In the genomic region with DNA sequence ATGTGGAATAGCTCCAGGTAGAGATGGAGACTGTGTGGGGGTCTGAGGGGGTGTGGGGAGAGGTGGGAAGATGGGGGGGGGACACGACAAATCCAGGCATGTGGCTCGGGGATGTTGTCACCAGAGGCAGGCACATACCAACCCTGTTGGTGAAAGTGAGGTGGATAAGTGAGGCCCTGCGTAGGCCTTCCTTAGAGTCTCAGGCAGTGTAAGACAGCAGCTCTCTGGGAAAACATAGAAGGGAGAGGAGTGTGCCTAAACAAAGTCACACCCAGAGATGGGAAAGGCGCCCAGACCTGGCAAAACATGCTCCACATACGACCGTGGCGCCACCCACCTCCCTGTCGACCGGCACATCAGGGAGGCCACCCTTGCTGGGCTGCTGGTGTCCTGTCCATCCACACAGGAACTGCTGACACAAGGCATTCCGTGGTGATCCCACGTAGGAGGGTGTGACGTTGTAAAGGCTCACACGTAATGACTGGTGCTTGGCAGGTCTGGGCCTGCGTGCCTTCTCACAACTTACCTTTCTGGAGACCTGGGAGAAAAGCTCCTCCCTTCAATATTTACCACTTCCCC, we compare ENCODE assay signal across 12 mouse cellular contexts. TPM values are rescaled to one million over a fixed set of nuclear protein-coding genes. Genes with fewer than 3 reads are reported as not detected.
DNase-seq lines count a peak whose midpoint lies in the region; ATAC-seq and TF ChIP-seq lines count a peak whose summit lies in the region.
"Had no signal": no experiment of that assay in that cellular context is flagged by ENCODE, and none has a peak within 500 bp of the region (broad histone marks: within the 10 kb centered on the region; RNA-seq: fewer than 3 reads in every experiment).

No protein-coding gene starts in this region.

- peaks cover 20% of the 10 kb centered on the region; the same call in 1 of the 2 replicates for H3K36me3 ChIP-seq in heart, embryonic 13.5 days
- no peaks in the 10 kb centered on the region for H3K36me3 ChIP-seq in lung, postnatal 0 days (ENCODE audit: insufficient read depth, low read length)
- H3K36me3 ChIP-seq in stomach, embryonic 16.5 days (ENCODE audit: control insufficient read depth, insufficient read depth, low read length): 0 out of 2 replicates have a peak, but pooled peaks cover 2% of the 10 kb centered on the region

- H3K9me3 ChIP-seq in heart, embryonic 13.5 days: 0 out of 2 replicates have a peak, but pooled peaks cover 2% of the 10 kb centered on the region
- H3K9me3 ChIP-seq in lung, postnatal 0 days (ENCODE audit: low read length): no peaks in the 10 kb centered on the region
- no peaks in the 10 kb centered on the region for H3K9me3 ChIP-seq in stomach, embryonic 16.5 days (replicated peaks; ENCODE audit: control insufficient read depth, low read length)

- H3K9ac ChIP-seq in heart, embryonic 13.5 days: no peak overlapping the region
- no peak overlapping the region for H3K9ac ChIP-seq in lung, postnatal 0 days (replicated peaks; ENCODE audit: low read depth)
- peak overlapping the region; percentile 43; the same call in 1 of the 2 replicates for H3K9ac ChIP-seq in stomach, embryonic 16.5 days (ENCODE audit: low read length)

- H3K27me3 ChIP-seq in heart, embryonic 13.5 days (replicated peaks): no peaks in the 10 kb centered on the region
- no peaks in the 10 kb centered on the region for H3K27me3 ChIP-seq in lung, postnatal 0 days (replicated peaks; ENCODE audit: insufficient read depth, low read length)
- H3K27me3 ChIP-seq in stomach, embryonic 16.5 days (ENCODE audit: control insufficient read depth, insufficient read depth, low read length): no peaks in the 10 kb centered on the region

- no peak for ATAC-seq in heart, embryonic 13.5 days (ENCODE audit: extremely low read depth, insufficient number of reproducible peaks, low FRiP score, low TSS enrichment)
- ATAC-seq in lung, postnatal 0 days: 0 out of 2 replicates have a peak, but pooled peaks have one; percentile 9
- peak; percentile 75 for ATAC-seq in stomach, embryonic 16.5 days (ENCODE audit: insufficient read depth, low FRiP score)
- ATAC-seq: CD4-positive, CD25-positive, alpha-beta regulatory T cell, adult 4 months had no signal

- H3K4me2 ChIP-seq in heart, embryonic 13.5 days: no peak overlapping the region
- no peak overlapping the region for H3K4me2 ChIP-seq in lung, postnatal 0 days (replicated peaks; ENCODE audit: low read depth, low read length)
- H3K4me2 ChIP-seq in stomach, embryonic 16.5 days (ENCODE audit: low read depth, low read length): no peak overlapping the region

- H3K4me3 ChIP-seq in heart, embryonic 13.5 days: no peak overlapping the region
- H3K4me3 ChIP-seq in lung, postnatal 0 days (ENCODE audit: low read depth, low read length): no peak overlapping the region
- no peak overlapping the region for H3K4me3 ChIP-seq in stomach, embryonic 16.5 days (replicated peaks; ENCODE audit: low read length)
- H3K4me3 ChIP-seq: myocyte had no signal

- 0 out of 2 replicates have a peak overlapping the region, but pooled peaks have one; percentile 0 for H3K27ac ChIP-seq in heart, embryonic 13.5 days (replicated peaks)
- no peak overlapping the region for H3K27ac ChIP-seq in lung, postnatal 0 days (ENCODE audit: low read length)
- H3K27ac ChIP-seq in stomach, embryonic 16.5 days (ENCODE audit: low read length): peak overlapping the region; percentile 85

- DNase-seq in heart, postnatal 10 days: no peak
- no peak for DNase-seq in lung, postnatal 0 days (ENCODE audit: low spot score)
- DNase-seq in lung, postnatal 10 days: no peak
- peak; percentile 47 for DNase-seq in fibroblast of lung, adult 2 months (ENCODE audit: low read depth)
- DNase-seq in spleen, postnatal 10 days (ENCODE audit: low spot score in 2 of 2): no peak
- no peak for DNase-seq in neural tube, embryonic 10.5 days (ENCODE audit: extremely low spot score, low spot score)
- DNase-seq: cerebellum, postnatal 14 days; heart, postnatal 36 days had no signal

- peaks cover 33% of the 10 kb centered on the region for H3K4me1 ChIP-seq in heart, embryonic 13.5 days
- H3K4me1 ChIP-seq in lung, postnatal 0 days (ENCODE audit: insufficient read depth, low read depth, low read length): no peaks in the 10 kb centered on the region
- peaks cover 26% of the 10 kb centered on the region for H3K4me1 ChIP-seq in stomach, embryonic 16.5 days (ENCODE audit: control insufficient read depth, insufficient read depth, low read length)

- 52% methylated on average over 14 of the region's 14 CpGs for WGBS in heart, embryonic 13.5 days
- 50% methylated on average over 14 of the region's 14 CpGs for WGBS in lung, postnatal 0 days
- 56% methylated on average over 14 of the region's 14 CpGs for WGBS in stomach, embryonic 16.5 days

- TF ChIP-seq EP300 in lung, postnatal 0 days (IDR thresholded peaks at IDR 0.05): no peak

- intact Hi-C loops in heart, postnatal 10 days (cut with DNase I): no loop called here

- no peak for TF ChIP-seq CTCF in lung, postnatal 0 days (IDR thresholded peaks at IDR 0.05)

RNA-seq across cellular contexts. Expression of gene Itgb5, which starts 42.5 kb away (rescaled TPM):
- 37.6 and 49.0 TPM in 2 replicates for polyA plus RNA-seq in heart, embryonic 13.5 days (2015; fragmentation: Nextera tagmentation; extraction: Ambion mirVana)
- 10 to 100 TPM; 83.0 to 85.0 TPM for total RNA-seq in heart, postnatal 10 days (2021)
- polyA plus RNA-seq in lung, postnatal 0 days (2015; fragmentation: Nextera tagmentation; extraction: Ambion mirVana): 34.5 and 39.4 TPM in 2 replicates
- 15.0 and 15.2 TPM in 2 replicates for polyA plus RNA-seq in stomach, embryonic 16.5 days (2015; fragmentation: Nextera tagmentation; extraction: Ambion mirVana)
